ENCODE assay signal across 12 mouse cellular contexts in genomic region chr12:16506796-16507790, GRCm38 (mm10).
DNase-seq lines count a peak whose midpoint lies in the region; ATAC-seq and TF ChIP-seq lines count a peak whose summit lies in the region.
"Had no signal": no experiment of that assay in that cellular context is flagged by ENCODE, and none has a peak within 500 bp of the region (broad histone marks: within the 10 kb centered on the region; RNA-seq: fewer than 3 reads in every experiment).

No protein-coding gene starts in this region.

- no peak for DNase-seq in layer of hippocampus, adult 2 months (ENCODE audit: low spot score in 2 of 2)
- DNase-seq in layer of hippocampus, postnatal 14 days (ENCODE audit: low spot score in 2 of 2) = no peak
- DNase-seq in brain, embryonic 14.5 days (ENCODE audit: low read depth) = peak; percentile 56
- peak; percentile 10 for DNase-seq in hindbrain, embryonic 11.5 days (ENCODE audit: low spot score)
- no peak for DNase-seq in T-cell, adult 2 months (ENCODE audit: low spot score)
- DNase-seq: adrenal gland, postnatal 10 days; kidney, adult 18-20 months; lung, postnatal 14 days; right cerebral cortex, postnatal 14 days had no signal

- H3K4me1 ChIP-seq in hindbrain, embryonic 11.5 days (replicated peaks; ENCODE audit: control insufficient read depth, insufficient read depth, low read length) = no peaks in the 10 kb centered on the region

- H3K27me3 ChIP-seq in hindbrain, embryonic 11.5 days (ENCODE audit: control insufficient read depth, insufficient read depth, low read length) = no peaks in the 10 kb centered on the region

- H3K27ac ChIP-seq in layer of hippocampus, adult 2 months = no peak overlapping the region
- H3K27ac ChIP-seq in hindbrain, embryonic 11.5 days (ENCODE audit: low read depth, low read length) = no peak overlapping the region

- H3K4me2 ChIP-seq in hindbrain, embryonic 11.5 days (replicated peaks; ENCODE audit: low read depth, low read length) = no peak overlapping the region

- no peaks in the 10 kb centered on the region for H3K9me3 ChIP-seq in hindbrain, embryonic 11.5 days (ENCODE audit: control insufficient read depth, low read length)

- H3K4me3 ChIP-seq in layer of hippocampus, adult 2 months = no peak overlapping the region
- H3K4me3 ChIP-seq in hindbrain, embryonic 11.5 days (ENCODE audit: low read depth, low read length) = no peak overlapping the region
- H3K4me3 ChIP-seq: erythroblast, embryonic 14.5 days had no signal

- H3K36me3 ChIP-seq in hindbrain, embryonic 11.5 days (ENCODE audit: control insufficient read depth, insufficient read depth, low read length) = no peaks in the 10 kb centered on the region

- WGBS in hindbrain, embryonic 11.5 days = 64% methylated on average over 17 of the region's 17 CpGs

- TF ChIP-seq CTCF in layer of hippocampus, adult 2 months (conservative IDR thresholded peaks at IDR 0.05) = peak; percentile 42
- TF ChIP-seq CTCF in brain, embryonic 14.5 days (IDR thresholded peaks at IDR 0.05; ENCODE audit: borderline replicate concordance, extremely low read depth, insufficient read depth, insufficient read length) = no peak

- no peak overlapping the region for H3K9ac ChIP-seq in hindbrain, embryonic 11.5 days (ENCODE audit: low read depth, low read length)

- TF ChIP-seq POLR2A in brain, embryonic 14.5 days (IDR thresholded peaks at IDR 0.05; ENCODE audit: borderline replicate concordance, extremely low read depth, insufficient read depth, insufficient read length, poor library complexity, severe bottlenecking) = no peak

- ATAC-seq in hindbrain, embryonic 11.5 days (ENCODE audit: low FRiP score) = 0 out of 2 replicates have a peak, but pooled peaks have one; percentile 12
- peak; percentile 10; the same call in 1 of the 2 replicates for ATAC-seq in monocyte, adult 5-6 weeks (replicated peaks; ENCODE audit: insufficient number of reproducible peaks, low FRiP score, low TSS enrichment, poor library complexity, severe bottlenecking)
- ATAC-seq in erythroid progenitor cell, adult 5-6 weeks (replicated peaks; ENCODE audit: low FRiP score, poor library complexity, severe bottlenecking) = no peak

Comparison
In these comparisons a context has a peak if more than half of its experiments do, and no peak if none do; other contexts are left out.
1. DNase-seq: peak in brain, embryonic 14.5 days (single experiment) and hindbrain, embryonic 11.5 days (single experiment); none in layer of hippocampus, adult 2 months (0 of 2), layer of hippocampus, postnatal 14 days (0 of 2) and T-cell, adult 2 months (single experiment).